Mouse (Mus musculus) small intestine, adult 2 months (tissue): ENCODE measurements at regions not wholly inside any gene's neighbourhood (a gene's known extent, or its start where the extent isn't known, plus 50 kb on each side); places are given as distances from the start of the nearest gene placed in this dataset.
"Not testable (repeated sequence)": the region's sequence is repeated elsewhere in the genome, so short reads cannot be mapped to it uniquely, and the experiment has no call there.

ENCODE experiments used
- H3K27ac ChIP-seq: fragments of 200-500 bp; 2 replicates; pipeline ENCODE4 v1.5.1; 2012; ENCODE audit warnings: low read depth, low read length, control low read depth, inconsistent platforms; ENCODE audit not compliant: insufficient read depth
- H3K27me3 ChIP-seq: fragments of 200-500 bp; 2 replicates; pipeline ENCODE4 v1.6.1; 2012; ENCODE audit warnings: mild to moderate bottlenecking, moderate library complexity, low read length, inconsistent platforms; ENCODE audit not compliant: control insufficient read depth, insufficient read depth
- H3K36me3 ChIP-seq: fragments of 200-500 bp; 2 replicates; pipeline ENCODE4 v1.6.1; 2012; ENCODE audit warnings: mild to moderate bottlenecking, low read length, control low read depth, inconsistent platforms; ENCODE audit not compliant: control insufficient read depth, insufficient read depth
- H3K4me1 ChIP-seq: fragments of 200-500 bp; 2 replicates; pipeline ENCODE4 v1.6.1; 2012; ENCODE audit warnings: low read length, inconsistent platforms, mixed read lengths; ENCODE audit not compliant: control insufficient read depth, insufficient read depth, insufficient read length
- H3K4me3 ChIP-seq: fragments of 200-500 bp; 2 replicates; pipeline ENCODE4 v1.5.1; 2012; ENCODE audit warnings: low read depth, mild to moderate bottlenecking, control low read depth, inconsistent platforms, low read length, moderate library complexity
- CTCF ChIP-seq: fragments of 200-500 bp; IDR thresholded peaks from 2 replicates; pipeline ENCODE4 v1.5.1; 2012; ENCODE audit warnings: low read depth, mild to moderate bottlenecking, control low read depth, inconsistent platforms, low read length, moderate library complexity, mixed read lengths; ENCODE audit not compliant: insufficient replicate concordance, insufficient read length; ENCODE audit errors: extremely low read depth
- POLR2A ChIP-seq: fragments of 200-500 bp; IDR thresholded peaks from 2 replicates; pipeline ENCODE4 v1.6.1; 2012; ENCODE audit warnings: low read depth, mild to moderate bottlenecking, control low read depth, inconsistent platforms, low read length, moderate library complexity
- WGBS: fragments of 180-500 bp; shearing (Covaris S2); methylation state at CpG from one replicate; pipeline ENCODE4 v1.1.7; 2018; 5-methylcytosine and 5-hydroxymethylcytosine counted together

DNA sequence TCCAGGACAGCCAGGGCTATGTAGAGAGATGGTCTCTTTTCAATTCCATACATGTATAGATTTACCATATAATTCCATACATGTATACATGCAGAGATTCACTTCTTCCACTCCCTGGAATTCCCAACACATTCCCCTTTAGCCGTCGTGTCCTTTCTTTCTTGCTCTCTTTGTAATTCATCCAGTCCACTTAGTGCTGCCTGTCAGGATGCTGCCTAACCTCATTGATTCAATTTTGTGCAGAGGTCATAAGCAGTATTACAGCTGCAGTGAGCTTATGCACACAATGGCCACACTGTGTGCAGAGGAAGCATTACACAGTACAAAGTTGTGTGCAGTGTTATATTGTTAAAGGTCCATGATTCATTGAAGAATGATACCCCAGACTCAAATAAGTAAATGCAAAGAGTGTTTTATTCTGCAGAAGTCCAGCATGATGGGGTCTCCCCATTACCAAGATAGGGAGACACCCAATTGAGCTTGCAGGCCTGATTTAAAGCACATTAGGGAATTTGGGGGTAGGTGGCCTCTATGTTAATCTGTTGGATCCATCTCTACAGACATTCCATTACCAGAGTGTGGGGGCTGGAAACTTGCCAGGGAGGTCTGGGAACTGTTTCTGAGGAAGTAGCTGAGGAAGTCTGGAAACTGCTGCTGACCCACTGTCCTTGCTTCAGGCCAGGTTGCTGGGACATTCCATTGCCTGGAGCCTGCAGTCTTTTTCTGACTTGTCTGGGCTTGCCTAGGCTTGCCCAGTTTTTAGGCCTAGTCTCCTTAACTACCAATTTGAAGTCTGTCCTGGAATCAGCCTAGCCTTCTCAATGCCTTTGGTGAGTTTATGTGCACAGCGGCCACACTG lies 72.8 kb downstream of the Fam161a start:
- WGBS = 88% methylated on average over 3 of the region's 3 CpGs
- Histone ChIP-seq H3K4me3 (no peak overlapping the region), H3K27me3 (no peaks in the 10 kb centered on the region), H3K4me1 (no peaks in the 10 kb centered on the region), H3K36me3 (no peaks in the 10 kb centered on the region), H3K27ac (no peak overlapping the region)
- no peak for TF ChIP-seq CTCF
- TF ChIP-seq POLR2A = no peak

DNA sequence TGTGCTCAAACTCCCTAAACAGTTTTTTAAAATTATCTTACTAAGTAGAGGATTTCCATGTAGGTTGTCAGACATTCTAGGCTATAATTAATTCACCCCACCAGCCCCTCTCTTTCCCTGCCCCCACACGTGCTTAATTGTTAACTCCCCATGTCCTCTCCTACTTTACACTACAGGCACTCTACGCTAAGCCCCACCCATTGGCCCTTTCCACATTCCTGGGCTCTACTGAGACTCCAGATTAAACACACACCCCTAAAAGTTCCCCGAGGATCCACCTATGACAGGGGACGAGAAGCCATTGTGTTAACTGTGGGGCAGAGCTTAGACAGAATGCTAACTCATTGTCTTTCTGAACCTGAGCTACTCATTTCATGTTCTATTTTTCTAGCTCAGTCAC lies 74.3 kb downstream of the Fam161a start:
- Histone ChIP-seq H3K27me3 (no peaks in the 10 kb centered on the region), H3K4me3 (no peak overlapping the region), H3K27ac (no peak overlapping the region), H3K36me3 (no peaks in the 10 kb centered on the region), H3K4me1 (no peaks in the 10 kb centered on the region)
- 52% methylated on average over 4 of the region's 4 CpGs for WGBS
- TF ChIP-seq CTCF = no peak
- TF ChIP-seq POLR2A = no peak

- H3K4me1 ChIP-seq, H3K27me3 ChIP-seq, H3K36me3 ChIP-seq, H3K27ac ChIP-seq, H3K4me3 ChIP-seq: not testable (repeated sequence)
- 86% methylated on average over 2 of the region's 2 CpGs for WGBS
These were observed 76.5 kb downstream of the Fam161a start for GRCm38 (mm10) chr11:23083811-23084210.

- TF ChIP-seq POLR2A (no peak), CTCF (no peak)
- Histone ChIP-seq H3K27ac (no peak overlapping the region), H3K27me3 (no peaks in the 10 kb centered on the region), H3K36me3 (no peaks in the 10 kb centered on the region), H3K4me1 (no peaks in the 10 kb centered on the region), H3K4me3 (no peak overlapping the region)
- WGBS = 52% methylated on average over 5 of the region's 5 CpGs
These were observed 88.0 kb downstream of the Fam161a start for GRCm38 (mm10) chr11:23095287-23095686.

GRCm38 (mm10) chr11:23095723-23096122 lies 88.4 kb downstream of the Fam161a start:
- not testable (repeated sequence) for H3K27me3 ChIP-seq, H3K4me1 ChIP-seq, H3K36me3 ChIP-seq, H3K27ac ChIP-seq, H3K4me3 ChIP-seq
- WGBS = 39% methylated on average over 1 of the region's 1 CpGs

DNA sequence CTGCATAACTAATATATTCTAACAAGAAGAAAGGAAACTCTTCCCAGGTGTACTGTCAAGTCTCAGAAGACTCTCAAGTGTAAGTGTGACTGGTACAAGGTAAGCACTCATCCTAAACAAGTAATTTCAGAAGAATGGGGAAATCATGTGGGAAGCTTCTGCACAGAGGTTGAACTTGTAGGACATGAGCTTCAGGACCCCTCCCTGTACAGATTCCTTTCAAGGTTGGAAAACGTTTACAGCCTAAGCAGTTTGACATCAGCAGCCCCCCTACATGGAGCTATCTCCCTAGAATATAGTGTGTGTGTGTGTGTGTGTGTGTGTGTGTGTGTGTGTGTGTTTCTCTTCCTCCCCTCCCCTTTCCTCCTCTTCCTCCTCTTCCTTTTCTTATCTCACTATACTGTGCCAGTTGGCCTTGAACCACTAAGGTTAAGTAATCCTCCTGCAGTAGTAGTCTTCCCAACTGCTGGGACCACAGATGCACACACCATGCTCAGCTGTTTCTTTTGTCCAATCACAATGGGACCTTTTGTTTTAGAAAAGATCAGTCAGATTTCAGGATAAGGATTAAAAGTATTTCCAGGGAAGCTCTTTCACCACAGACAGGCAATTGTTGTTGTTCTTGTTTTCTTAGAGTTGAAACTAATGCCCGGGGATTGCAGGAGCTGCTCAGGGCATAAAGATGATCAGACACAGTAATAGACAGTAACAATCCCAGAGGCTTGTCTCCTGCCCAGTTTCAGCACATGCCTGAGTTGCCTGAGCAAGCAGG lies 89.3 kb downstream of the Fam161a start:
- Histone ChIP-seq H3K27ac (no peak overlapping the region), H3K27me3 (no peaks in the 10 kb centered on the region), H3K36me3 (no peaks in the 10 kb centered on the region), H3K4me1 (no peaks in the 10 kb centered on the region), H3K4me3 (no peak overlapping the region)
- WGBS = 66% methylated on average over 2 of the region's 2 CpGs
- TF ChIP-seq CTCF = no peak
- no peak for TF ChIP-seq POLR2A

GRCm38 (mm10) chr11:23097223-23097490 lies 89.8 kb downstream of the Fam161a start:
- 71% methylated on average over 2 of the region's 2 CpGs for WGBS
- Histone ChIP-seq H3K27me3 (no peaks in the 10 kb centered on the region), H3K36me3 (no peaks in the 10 kb centered on the region), H3K4me1 (no peaks in the 10 kb centered on the region), H3K4me3 (no peak overlapping the region), H3K27ac (no peak overlapping the region)
- TF ChIP-seq CTCF = no peak
